Mouse (Mus musculus) bone marrow, adult 2 months (tissue): ENCODE data around the gene Trappc6a. TPM values are rescaled to one million over a fixed set of nuclear protein-coding genes. Genes with fewer than 3 reads are reported as not detected.

Source experiments
- H3K27ac ChIP-seq: fragments of 200-500 bp; 2 replicates; pipeline ENCODE4 v1.5.1; 2012; ENCODE audit warnings: low read depth, mild to moderate bottlenecking, control low read depth, inconsistent platforms, low read length; ENCODE audit not compliant: control insufficient read depth, poor library complexity, insufficient read depth
- H3K4me1 ChIP-seq: fragments of 200-500 bp; 2 replicates; pipeline ENCODE4 v1.6.1; 2011; ENCODE audit warnings: low read length; ENCODE audit not compliant: control insufficient read depth, insufficient read depth
- H3K4me3 ChIP-seq: fragments of 200-500 bp; replicated peaks from 2 replicates; pipeline ENCODE3; 2011; ENCODE audit warnings: mild to moderate bottlenecking, low read depth, low read length, control low read depth; ENCODE audit not compliant: control insufficient read depth
- CTCF ChIP-seq: fragments of 200-500 bp; IDR thresholded peaks from 2 replicates; pipeline ENCODE4 v1.5.1; 2011; ENCODE audit warnings: low read length, control low read depth; ENCODE audit not compliant: control insufficient read depth, insufficient read depth
- POLR2A ChIP-seq: fragments of 200-500 bp; IDR thresholded peaks from 2 replicates; pipeline ENCODE4 v1.6.1; 2011; ENCODE audit warnings: low read depth, mild to moderate bottlenecking, control low read depth, low read length, borderline replicate concordance; ENCODE audit not compliant: control insufficient read depth
- WGBS: fragments of 180-500 bp; shearing (Covaris S2); methylation state at CpG from one replicate; pipeline ENCODE4 v1.1.7; 2018; 5-methylcytosine and 5-hydroxymethylcytosine counted together
- polyA plus RNA-seq: library from polyadenylated mRNA; stranded (reverse); fragments of >200 nt; gene quantifications from 2 replicates; pipeline ENCODE4 v1.2.4, GENCODE M21; 2011; ENCODE audit warnings: low replicate concordance; ENCODE audit not compliant: missing spikeins, insufficient read depth, insufficient read length

Trappc6a gene
- polyA plus RNA-seq, result 12.4 and 12.7 TPM in 2 replicates

GRCm38 (mm10) chr7:19508150-19508923 lies at the start of gene Trappc6a, which contains the start of gene Bloc1s3:
TSS of gene Trappc6a (plus strand) at chr7:19508395.
TSS of gene Bloc1s3 (minus strand) at chr7:19508367.
- Histone ChIP-seq H3K4me1 (peaks cover 4% of the 10 kb centered on the region; the same call in 1 of the 2 replicates), H3K27ac (peak within 1 kb of the TSS; percentile 77), H3K4me3 (peak within 1 kb of the TSS; percentile 95)
- peak; percentile 87 for TF ChIP-seq POLR2A
- no peak for TF ChIP-seq CTCF
- under 1% methylated on average over 56 of the region's 56 CpGs for WGBS

GRCm38 (mm10) chr7:19458591-19459111 lies 49.5 kb upstream of the Trappc6a start, which contains the start of gene Mark4:
TSS of gene Mark4 (minus strand) at chr7:19458821.
- Histone ChIP-seq H3K27ac (peak within 1 kb of the TSS; percentile 40; the same call in 1 of the 2 replicates), H3K4me3 (peak within 1 kb of the TSS; percentile 71), H3K4me1 (peaks cover 2% of the 10 kb centered on the region)
- 2% methylated on average over 34 of the region's 42 CpGs for WGBS
- TF ChIP-seq POLR2A (peak; percentile 37; the same call in 1 of the 2 replicates), CTCF (no peak)

- Histone ChIP-seq H3K4me3 (peak overlapping the region; percentile 71), H3K27ac (peak overlapping the region; percentile 40; the same call in 1 of the 2 replicates), H3K4me1 (peaks cover 2% of the 10 kb centered on the region)
- no peak for TF ChIP-seq POLR2A
- TF ChIP-seq CTCF, result no peak
- WGBS, result 43% methylated on average over 6 of the region's 6 CpGs
These were observed 48.9 kb upstream of the Trappc6a start for GRCm38 (mm10) chr7:19459144-19459870.

- H3K27ac ChIP-seq, result no peak overlapping the region
- no peak overlapping the region for H3K4me3 ChIP-seq
- H3K4me1 ChIP-seq, result peaks cover 2% of the 10 kb centered on the region
- TF ChIP-seq POLR2A, result no peak
- no peak for TF ChIP-seq CTCF
- whole genome bisulfite sequencing, result 83% methylated on average over 1 of the region's 1 CpGs
These were observed 47.7 kb upstream of the Trappc6a start for GRCm38 (mm10) chr7:19460500-19460899.

- peak; percentile 81 for TF ChIP-seq CTCF
- no peak for TF ChIP-seq POLR2A
- H3K4me1 ChIP-seq, result peaks cover 2% of the 10 kb centered on the region
- no peak overlapping the region for H3K27ac ChIP-seq
- WGBS, result 8% methylated on average over 6 of the region's 6 CpGs
- no peak overlapping the region for H3K4me3 ChIP-seq
These were observed 46.7 kb upstream of the Trappc6a start for GRCm38 (mm10) chr7:19461488-19461887.

- Histone ChIP-seq H3K27ac (no peak overlapping the region), H3K4me3 (no peak overlapping the region), H3K4me1 (peaks cover 2% of the 10 kb centered on the region)
- WGBS, result 63% methylated on average over 4 of the region's 4 CpGs
- TF ChIP-seq POLR2A (no peak), CTCF (no peak)
These were observed 45.8 kb upstream of the Trappc6a start for GRCm38 (mm10) chr7:19462443-19462842.

GRCm38 (mm10) chr7:19462884-19463381 lies 45.3 kb upstream of the Trappc6a start, which contains the start of gene Exoc3l2:
TSS of gene Exoc3l2 (plus strand) at chr7:19463331.
- WGBS, result 44% methylated on average over 6 of the region's 6 CpGs
- TF ChIP-seq POLR2A (no peak), CTCF (no peak)
- no peak within 1 kb of the TSS for H3K4me3 ChIP-seq
- peaks cover 2% of the 10 kb centered on the region for H3K4me1 ChIP-seq
- peak within 1 kb of the TSS; percentile 38; the same call in 1 of the 2 replicates for H3K27ac ChIP-seq

- Histone ChIP-seq H3K4me1 (peaks cover 2% of the 10 kb centered on the region; the same call in 1 of the 2 replicates), H3K27ac (no peak overlapping the region), H3K4me3 (no peak overlapping the region)
- WGBS, result 75% methylated on average over 22 of the region's 22 CpGs
- TF ChIP-seq POLR2A (no peak), CTCF (no peak)
These were observed 43.6 kb upstream of the Trappc6a start for GRCm38 (mm10) chr7:19464367-19465307.
